Mouse (Mus musculus) testis, adult 2 months (tissue): ENCODE measurements around the gene Tex37.

Experiments
- CTCF ChIP-seq: fragments of 200-500 bp; IDR thresholded peaks from 2 replicates; pipeline ENCODE4 v1.5.1; 2012; ENCODE audit warnings: low read depth, mild to moderate bottlenecking, inconsistent platforms, low read length, moderate library complexity; ENCODE audit not compliant: control insufficient read depth, insufficient read depth, insufficient replicate concordance
- POLR2A ChIP-seq: fragments of 200-500 bp; IDR thresholded peaks from 2 replicates; pipeline ENCODE4 v1.6.1; 2012; ENCODE audit warnings: low read depth, mild to moderate bottlenecking, inconsistent platforms, low read length, moderate library complexity; ENCODE audit not compliant: control insufficient read depth

- TF ChIP-seq POLR2A (no peak), CTCF (no peak)
Measured at GRCm38 (mm10) chr6:70867297-70867696, 51.4 kb downstream of the Tex37 start.
